Mouse (Mus musculus) MEL (cell line): ENCODE results near the gene Fam131b.

Experiments
- CTCF ChIP-seq, 3 experiments: IDR thresholded peaks in 2 of 3; conservative IDR thresholded peaks in 1 of 3; 2 replicates each; pipeline ENCODE4 v1.5.1; 2011 to 2012; ENCODE audit warnings: low read length in 3 of 3, low read depth in 2 of 3, mild to moderate bottlenecking in 2 of 3, improper control_type of control experiment in 1 of 3, inconsistent platforms in 1 of 3, mixed read lengths in 1 of 3, moderate library complexity in 1 of 3; ENCODE audit not compliant: control insufficient read depth in 1 of 3, insufficient read depth in 1 of 3, poor library complexity in 1 of 3, severe bottlenecking in 1 of 3
- MXI1 ChIP-seq: IDR thresholded peaks from 2 replicates; pipeline ENCODE4 v1.6.1; 2011; ENCODE audit warnings: mild to moderate bottlenecking, low read depth, low read length, improper control_type of control experiment
- POLR2A ChIP-seq, 2 experiments: IDR thresholded peaks; 2 replicates each; pipeline ENCODE4 v1.6.1; 2011 to 2012; ENCODE audit warnings: low read length in 2 of 2, mild to moderate bottlenecking in 2 of 2, control low read depth in 1 of 2, improper control_type of control experiment in 1 of 2, low read depth in 1 of 2, moderate library complexity in 1 of 2; ENCODE audit not compliant: control insufficient read depth in 1 of 2, insufficient read depth in 1 of 2, poor library complexity in 1 of 2
- SIN3A ChIP-seq: IDR thresholded peaks from 2 replicates; pipeline ENCODE4 v1.6.1; 2012; ENCODE audit warnings: low read length, improper control_type of control experiment, inconsistent platforms
- ZKSCAN1 ChIP-seq: IDR thresholded peaks from 2 replicates; pipeline ENCODE4 v1.6.1; 2012; ENCODE audit warnings: low read depth, mild to moderate bottlenecking, inconsistent platforms, low read length, improper control_type of control experiment, moderate library complexity

DNA sequence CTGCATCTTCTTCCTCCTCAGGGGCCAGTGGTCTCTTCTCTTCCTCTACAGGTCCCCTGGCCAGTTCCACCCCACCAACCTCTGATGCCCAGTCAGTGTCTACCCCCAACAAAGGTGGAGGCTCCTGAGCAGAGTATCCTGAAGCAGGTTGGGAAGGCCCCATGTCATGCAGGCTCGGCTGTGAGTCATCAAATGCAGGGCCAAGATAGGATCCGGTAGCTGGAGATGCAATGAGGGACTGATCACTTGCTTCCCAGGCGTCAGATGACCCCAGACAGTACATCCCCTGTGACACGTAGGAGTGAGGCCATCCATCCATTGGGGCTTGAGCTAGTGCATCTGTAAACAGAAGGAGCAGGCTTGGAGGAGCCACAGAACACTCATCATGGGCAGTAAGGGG lies 6.2 kb downstream of the Fam131b start:
- no peak for TF ChIP-seq POLR2A (IDR thresholded peaks at IDR 0.05; ENCODE audit: control insufficient read depth in 1 of 2, insufficient read depth in 1 of 2, low read depth in 1 of 2, low read length in 2 of 2, poor library complexity in 1 of 2)
- no peak for TF ChIP-seq CTCF (IDR thresholded peaks at IDR 0.05 in 2 of 3, conservative IDR thresholded peaks at IDR 0.05 in 1 of 3; ENCODE audit: control insufficient read depth in 1 of 3, insufficient read depth in 1 of 3, low read depth in 2 of 3, low read length in 3 of 3, poor library complexity in 1 of 3, severe bottlenecking in 1 of 3)
- no peak for TF ChIP-seq ZKSCAN1
- no peak for TF ChIP-seq MXI1
- no peak for TF ChIP-seq SIN3A
